Mouse (Mus musculus) myocyte (in vitro differentiated cells): ENCODE measurements around the gene Dab2. TPM values are rescaled to one million over a fixed set of nuclear protein-coding genes. Genes with fewer than 3 reads are reported as not detected.

Experiments
- H3K27me3 ChIP-seq: one replicate; pipeline ENCODE4 v1.6.1; 2011; ENCODE audit not compliant: control insufficient read depth, insufficient read depth, insufficient read length
- H3K36me3 ChIP-seq: one replicate; pipeline ENCODE4 v1.6.1; 2011; ENCODE audit not compliant: control insufficient read depth, insufficient read depth
- H3K4me2 ChIP-seq: one replicate; pipeline ENCODE4 v1.6.1; 2011; ENCODE audit warnings: low read depth, control low read depth
- H3K4me3 ChIP-seq: one replicate; pipeline ENCODE4 v1.5.1; 2011; ENCODE audit warnings: mild to moderate bottlenecking, control low read depth, moderate library complexity
- H3K79me2 ChIP-seq: one replicate; pipeline ENCODE4 v1.6.1; 2011; ENCODE audit not compliant: control insufficient read depth, insufficient read depth
- H3ac ChIP-seq: one replicate; pipeline ENCODE4 v1.6.1; 2011; ENCODE audit not compliant: control insufficient read depth, insufficient read length
- CEBPB ChIP-seq: IDR thresholded peaks from 2 replicates; pipeline ENCODE4 v1.6.1; 2011; ENCODE audit warnings: mild to moderate bottlenecking, moderate library complexity; ENCODE audit not compliant: poor library complexity, insufficient read depth, severe bottlenecking
- E2F4 ChIP-seq: IDR thresholded peaks from one replicate; pipeline ENCODE4 v1.6.1; 2011; ENCODE audit warnings: mild to moderate bottlenecking, control low read depth, moderate library complexity; ENCODE audit not compliant: insufficient read depth
- MAX ChIP-seq: IDR thresholded peaks from one replicate; pipeline ENCODE4 v1.6.1; 2011; ENCODE audit warnings: low read depth, mild to moderate bottlenecking, control low read depth
- MYOD1 ChIP-seq, 3 experiments: IDR thresholded peaks; one replicate each; pipeline ENCODE4 v1.6.1; 2011; ENCODE audit warnings: control low read depth in 2 of 3, low read depth in 2 of 3, mild to moderate bottlenecking in 2 of 3, moderate library complexity in 1 of 3; ENCODE audit not compliant: insufficient read length in 2 of 3, control insufficient read depth in 1 of 3
- MYOG ChIP-seq, 3 experiments: IDR thresholded peaks; one replicate each; pipeline ENCODE4 v1.6.1; 2011; ENCODE audit warnings: control low read depth in 2 of 3, low read depth in 2 of 3, mild to moderate bottlenecking in 2 of 3; ENCODE audit not compliant: insufficient read length in 2 of 3, control insufficient read depth in 1 of 3, insufficient read depth in 1 of 3
- POLR2A ChIP-seq: IDR thresholded peaks from one replicate; pipeline ENCODE4 v1.6.1; 2011; ENCODE audit warnings: low read depth, mild to moderate bottlenecking, control low read depth, moderate library complexity; ENCODE audit not compliant: insufficient read length
- POLR2AphosphoS2 ChIP-seq: IDR thresholded peaks from one replicate; pipeline ENCODE4 v1.6.1; 2011; ENCODE audit warnings: low read depth, control low read depth; ENCODE audit not compliant: insufficient read length
- REST ChIP-seq: IDR thresholded peaks from one replicate; pipeline ENCODE4 v1.6.1; 2011; ENCODE audit warnings: mild to moderate bottlenecking, control low read depth, moderate library complexity; ENCODE audit not compliant: insufficient read depth, insufficient read length
- SRF ChIP-seq: IDR thresholded peaks from one replicate; pipeline ENCODE4 v1.6.1; 2011; ENCODE audit warnings: low read depth; ENCODE audit not compliant: control insufficient read depth, insufficient read length
- TCF12 ChIP-seq: IDR thresholded peaks from one replicate; pipeline ENCODE4 v1.6.1; 2011; ENCODE audit warnings: mild to moderate bottlenecking, control low read depth; ENCODE audit not compliant: poor library complexity, insufficient read depth, severe bottlenecking
- TCF3 ChIP-seq: IDR thresholded peaks from one replicate; pipeline ENCODE4 v1.6.1; 2011; ENCODE audit warnings: low read depth, control low read depth; ENCODE audit not compliant: insufficient read length
- USF1 ChIP-seq: IDR thresholded peaks from one replicate; pipeline ENCODE4 v1.6.1; 2011; ENCODE audit warnings: low read depth, mild to moderate bottlenecking, control low read depth, moderate library complexity
- polyA plus RNA-seq: library from polyadenylated mRNA; unstranded; fragments of >200 nt; fragmentation: generic; extraction: Trizol; gene quantifications from one replicate; pipeline ENCODE4 v1.2.1, GENCODE M21; 2012; ENCODE audit warnings: missing spikeins

Gene Dab2
- polyA plus RNA-seq, 1 experiment: 9.8 TPM

DNA sequence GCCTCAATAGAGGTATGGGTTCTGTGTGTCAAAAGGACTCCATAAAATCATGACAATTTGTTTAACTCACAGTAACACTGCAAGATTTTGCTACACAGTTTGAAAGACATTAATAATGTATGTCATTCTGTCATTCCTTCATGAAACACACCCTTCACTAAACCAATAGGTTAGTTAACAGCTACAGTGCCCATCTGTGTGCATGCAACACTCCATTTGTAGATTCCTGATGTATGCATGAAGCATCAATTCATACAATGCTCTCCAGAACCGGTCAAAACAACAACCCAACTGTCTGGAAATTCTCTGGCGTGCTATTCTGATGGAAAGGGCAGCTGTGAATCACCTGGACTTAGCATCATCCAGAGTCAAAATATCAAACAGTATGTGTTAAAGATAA, 60.3 kb downstream of the Dab2 start:
- H3K4me2 ChIP-seq: no peak overlapping the region
- TF ChIP-seq SRF: no peak
- no peaks in the 10 kb centered on the region for H3K27me3 ChIP-seq
- H3ac ChIP-seq: no peak overlapping the region
- H3K4me3 ChIP-seq: no peak overlapping the region
- H3K79me2 ChIP-seq: no peaks in the 10 kb centered on the region
- H3K36me3 ChIP-seq: no peaks in the 10 kb centered on the region

- no peak overlapping the region for H3ac ChIP-seq
- no peaks in the 10 kb centered on the region for H3K79me2 ChIP-seq
- no peak for TF ChIP-seq MYOD1 (IDR thresholded peaks at IDR 0.05; ENCODE audit: control insufficient read depth in 1 of 3, insufficient read length in 2 of 3, low read depth in 2 of 3)
- TF ChIP-seq POLR2A: no peak
- TF ChIP-seq USF1: no peak
- TF ChIP-seq POLR2AphosphoS2: no peak
- TF ChIP-seq E2F4: no peak
- TF ChIP-seq TCF3: no peak
- TF ChIP-seq REST: no peak
- TF ChIP-seq TCF12: no peak
- no peak for TF ChIP-seq MAX
- TF ChIP-seq CEBPB: no peak
- no peak for TF ChIP-seq SRF
- H3K4me3 ChIP-seq: no peak overlapping the region
- no peak overlapping the region for H3K4me2 ChIP-seq
- H3K36me3 ChIP-seq: no peaks in the 10 kb centered on the region
- no peaks in the 10 kb centered on the region for H3K27me3 ChIP-seq
These were observed 70.4 kb downstream of the Dab2 start for GRCm38 (mm10) chr15:6369974-6370373.

GRCm38 (mm10) chr15:6371486-6371885, 71.9 kb downstream of the Dab2 start:
- Histone ChIP-seq H3ac (no peak overlapping the region), H3K79me2 (no peaks in the 10 kb centered on the region), H3K4me3 (no peak overlapping the region), H3K4me2 (no peak overlapping the region), H3K27me3 (no peaks in the 10 kb centered on the region), H3K36me3 (no peaks in the 10 kb centered on the region)
- TF ChIP-seq MAX (no peak), MYOG (IDR thresholded peaks at IDR 0.05; ENCODE audit: control insufficient read depth in 1 of 3, insufficient read depth in 1 of 3, insufficient read length in 2 of 3, low read depth in 2 of 3) (no peak), REST (no peak), POLR2A (no peak), MYOD1 (IDR thresholded peaks at IDR 0.05; ENCODE audit: control insufficient read depth in 1 of 3, insufficient read length in 2 of 3, low read depth in 2 of 3) (no peak), TCF12 (no peak), TCF3 (no peak), CEBPB (no peak), USF1 (no peak), POLR2AphosphoS2 (no peak), E2F4 (no peak), SRF (no peak)

DNA sequence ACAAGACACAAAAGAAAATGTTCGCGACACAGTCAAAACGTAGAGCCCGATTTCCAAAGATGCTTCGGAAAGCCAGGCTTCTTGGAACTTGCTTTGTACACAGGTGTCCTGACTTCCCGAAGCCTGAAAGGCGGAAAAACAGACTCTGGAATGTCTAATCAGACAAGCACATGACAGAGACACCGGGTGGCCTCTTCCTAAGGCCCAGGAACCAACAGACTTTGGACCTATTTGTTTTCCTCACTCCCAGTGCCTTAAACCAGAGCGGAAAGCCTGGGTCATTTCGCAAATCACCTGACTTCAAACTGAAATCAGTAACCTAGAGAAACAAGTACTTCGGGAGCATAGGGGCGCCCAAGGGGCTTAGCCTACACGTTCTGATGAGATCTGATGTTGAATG, 75.4 kb downstream of the Dab2 start:
- H3K79me2 ChIP-seq: no peaks in the 10 kb centered on the region
- H3K36me3 ChIP-seq: no peaks in the 10 kb centered on the region
- no peak overlapping the region for H3ac ChIP-seq
- TF ChIP-seq POLR2AphosphoS2: no peak
- no peak for TF ChIP-seq CEBPB
- no peak for TF ChIP-seq REST
- TF ChIP-seq E2F4: no peak
- no peak for TF ChIP-seq MAX
- no peak for TF ChIP-seq MYOG (IDR thresholded peaks at IDR 0.05; ENCODE audit: control insufficient read depth in 1 of 3, insufficient read depth in 1 of 3, insufficient read length in 2 of 3, low read depth in 2 of 3)
- TF ChIP-seq MYOD1 (IDR thresholded peaks at IDR 0.05; ENCODE audit: control insufficient read depth in 1 of 3, insufficient read length in 2 of 3, low read depth in 2 of 3): no peak
- no peak for TF ChIP-seq USF1
- TF ChIP-seq TCF3: no peak
- no peak for TF ChIP-seq SRF
- H3K4me3 ChIP-seq: no peak overlapping the region
- no peak overlapping the region for H3K4me2 ChIP-seq
- H3K27me3 ChIP-seq: no peaks in the 10 kb centered on the region

DNA sequence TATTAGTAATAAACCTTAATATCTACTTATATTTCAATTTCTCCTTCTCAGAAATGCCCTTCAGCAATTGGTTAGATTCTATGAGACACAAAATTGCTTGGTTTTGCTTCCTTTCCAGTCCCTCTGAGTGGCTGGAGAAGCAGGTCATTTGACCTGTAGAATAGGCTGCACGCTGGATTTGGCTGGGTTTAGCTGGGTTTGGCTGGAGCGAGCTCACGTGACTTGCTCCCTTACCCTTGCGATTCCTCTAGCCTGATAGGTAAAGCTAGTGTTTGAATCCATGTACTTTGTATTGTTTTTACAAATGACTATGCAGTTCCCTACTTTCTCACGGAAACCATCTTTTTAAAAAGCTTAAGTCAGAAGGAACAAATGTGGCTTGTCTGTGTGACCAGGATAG, 76.4 kb downstream of the Dab2 start:
- Histone ChIP-seq H3K79me2 (no peaks in the 10 kb centered on the region), H3ac (no peak overlapping the region), H3K4me3 (no peak overlapping the region), H3K4me2 (no peak overlapping the region), H3K27me3 (no peaks in the 10 kb centered on the region), H3K36me3 (no peaks in the 10 kb centered on the region)
- TF ChIP-seq CEBPB (no peak), MYOG (IDR thresholded peaks at IDR 0.05; ENCODE audit: control insufficient read depth in 1 of 3, insufficient read depth in 1 of 3, insufficient read length in 2 of 3, low read depth in 2 of 3) (no peak), MYOD1 (IDR thresholded peaks at IDR 0.05; ENCODE audit: control insufficient read depth in 1 of 3, insufficient read length in 2 of 3, low read depth in 2 of 3) (no peak), REST (no peak), E2F4 (no peak), POLR2AphosphoS2 (no peak), TCF3 (no peak), TCF12 (no peak), MAX (no peak), SRF (no peak), POLR2A (no peak), USF1 (no peak)
